In genomic region chr3:98348705-98349104, GRCm38 (mm10) we compare ENCODE assay signal across 9 mouse cellular contexts. TPM values are rescaled to one million over a fixed set of nuclear protein-coding genes. Genes with fewer than 3 reads are reported as not detected.
A peak's percentile ranks its signal among the peaks of the same experiment; 100 is the strongest.
DNase-seq lines count a peak whose midpoint lies in the region; ATAC-seq and TF ChIP-seq lines count a peak whose summit lies in the region.
"Had no signal": no experiment of that assay in that cellular context is flagged by ENCODE, and none has a peak within 500 bp of the region (broad histone marks: within the 10 kb centered on the region; RNA-seq: fewer than 3 reads in every experiment).

No protein-coding gene starts in this region.

- H3K4me3 ChIP-seq in liver, embryonic 14.5 days (ENCODE audit: insufficient read depth in 1 of 2, low read depth in 2 of 2, low read length in 2 of 2): no peak overlapping the region

- 5% methylated on average over 8 of the region's 8 CpGs for WGBS in liver, embryonic 14.5 days (ENCODE audit: insufficient replicate concordance)

- H3K27me3 ChIP-seq in liver, embryonic 14.5 days (ENCODE audit: control insufficient read depth, insufficient read depth, low read length): no peaks in the 10 kb centered on the region

- no peaks in the 10 kb centered on the region for H3K9me3 ChIP-seq in liver, embryonic 14.5 days (ENCODE audit: control insufficient read depth, low read length)

- H3K36me3 ChIP-seq in liver, embryonic 14.5 days (replicated peaks; ENCODE audit: control insufficient read depth, insufficient read depth, low read depth): no peaks in the 10 kb centered on the region

- no peak overlapping the region for H3K27ac ChIP-seq in liver, embryonic 14.5 days

- H3K4me1 ChIP-seq in liver, embryonic 14.5 days (replicated peaks; ENCODE audit: control insufficient read depth in 2 of 2, insufficient read depth in 2 of 2, low read length in 1 of 2): peaks cover 0 to 5% of the 10 kb centered on the region in 2 experiments; a peak in 2 of 4 replicates

- no peak for TF ChIP-seq EP300 in liver, embryonic 14.5 days (IDR thresholded peaks at IDR 0.05; ENCODE audit: low read depth)

- H3K4me2 ChIP-seq in liver, embryonic 14.5 days (ENCODE audit: low read depth): no peak overlapping the region

- H3K9ac ChIP-seq in liver, embryonic 14.5 days (replicated peaks): no peak overlapping the region

- TF ChIP-seq CTCF in liver, embryonic 14.5 days (IDR thresholded peaks at IDR 0.05; ENCODE audit: low read depth): no peak

- peak; percentile 47; the same call in 1 of the 2 replicates for ATAC-seq in liver, embryonic 14.5 days (ENCODE audit: insufficient read depth)

- peak; percentile 21 to 29 for DNase-seq in spleen, postnatal 36 days (ENCODE audit: low spot score in 2 of 2)
- DNase-seq in spleen, postnatal 10 days (ENCODE audit: low spot score in 2 of 2): no peak
- peak; percentile 54 for DNase-seq in embryo, embryonic 10.5 days (ENCODE audit: low spot score)
- DNase-seq in liver, embryonic 14.5 days (ENCODE audit: low read depth in 3 of 3, low spot score in 3 of 3): no peak
- DNase-seq in thymus, postnatal 36 days: peak; percentile 21 to 32
- DNase-seq in left cerebral cortex, adult 18-20 months (ENCODE audit: low spot score in 2 of 2): no peak
- DNase-seq in urinary bladder, postnatal 36 days (ENCODE audit: low spot score in 2 of 2): no peak
- DNase-seq in cerebellum, postnatal 36 days: no peak
- DNase-seq: gastrocnemius, postnatal 36 days had no signal

RNA-seq across cellular contexts. Expression of gene Phgdh, which starts 8.9 kb away (rescaled TPM):
- 114 and 121 TPM in 2 replicates for polyA plus RNA-seq in liver, embryonic 14.5 days (2012; rRNA removed)
- 207 and 218 TPM in 2 replicates for polyA plus RNA-seq in liver, embryonic 14.5 days (2014; fragmentation: Nextera tagmentation; extraction: Ambion mirVana)
- total RNA-seq in left cerebral cortex, adult 18-20 months (2021): 10 to 100 TPM; 48.5 to 56.6 TPM

RNA-seq across cellular contexts. Expression of gene Zfp697, which starts 33.6 kb away (rescaled TPM):
- 1.4 and 1.7 TPM in 2 replicates for polyA plus RNA-seq in liver, embryonic 14.5 days (2012; rRNA removed)
- polyA plus RNA-seq in liver, embryonic 14.5 days (2014; fragmentation: Nextera tagmentation; extraction: Ambion mirVana): 1.6 and 2.4 TPM in 2 replicates
- total RNA-seq in left cerebral cortex, adult 18-20 months (2021): 10 to 100 TPM; 29.5 to 30.1 TPM

Comparison
In these comparisons a context has a peak if more than half of its experiments do, and no peak if none do; other contexts are left out.
1. DNase-seq: peak in spleen, postnatal 36 days (2 of 2), embryo, embryonic 10.5 days (single experiment) and thymus, postnatal 36 days (2 of 2); none in spleen, postnatal 10 days (0 of 2), liver, embryonic 14.5 days (0 of 3), left cerebral cortex, adult 18-20 months (0 of 2), urinary bladder, postnatal 36 days (0 of 2) and cerebellum, postnatal 36 days (0 of 2).